Mouse (Mus musculus) heart, embryonic 14.5 days (tissue): ENCODE results near the gene Rrm1. TPM values are rescaled to one million over a fixed set of nuclear protein-coding genes. Genes with fewer than 3 reads are reported as not detected.
"Not testable (repeated sequence)": the region's sequence is repeated elsewhere in the genome, so short reads cannot be mapped to it uniquely, and the experiment has no call there.

ENCODE experiments used
- ATAC-seq: fragments of 200-750 bp; cut with Nextera tagmentation; 2 replicates; pipeline ENCODE4 v1.8.0; 2017; ENCODE audit warnings: low read depth, moderate TSS enrichment; ENCODE audit not compliant: insufficient number of reproducible peaks, insufficient read depth, low FRiP score
- H3K27ac ChIP-seq, 2 experiments: fragments of 200-500 bp in 1 of 2; fragments of 300-500 bp in 1 of 2; sonication (generic) in 1 of 2; replicated peaks in 1 of 2; 2 replicates each; pipeline ENCODE4 v1.5.1; 2012 to 2014; ENCODE audit warnings: low read depth in 2 of 2, low read length in 2 of 2, control low read depth in 1 of 2, mild to moderate bottlenecking in 1 of 2, mixed read lengths in 1 of 2; ENCODE audit not compliant: control insufficient read depth in 1 of 2, insufficient read depth in 1 of 2
- H3K27me3 ChIP-seq: fragments of 300-500 bp; sonication (generic); 2 replicates; pipeline ENCODE4 v1.6.1; 2014; ENCODE audit warnings: mild to moderate bottlenecking, low read length, control low read depth; ENCODE audit not compliant: control insufficient read depth, insufficient read depth
- H3K36me3 ChIP-seq: fragments of 300-500 bp; sonication (generic); 2 replicates; pipeline ENCODE4 v1.6.1; 2014; ENCODE audit warnings: mild to moderate bottlenecking, control low read depth, low read length, mixed read lengths; ENCODE audit not compliant: control insufficient read depth, insufficient read depth
- H3K4me1 ChIP-seq, 2 experiments: fragments of 200-500 bp in 1 of 2; fragments of 300-500 bp in 1 of 2; sonication (generic) in 1 of 2; 2 replicates each; pipeline ENCODE4 v1.6.1; 2012 to 2014; ENCODE audit warnings: low read length in 2 of 2, control low read depth in 1 of 2, mixed read lengths in 1 of 2; ENCODE audit not compliant: control insufficient read depth in 2 of 2, insufficient read depth in 2 of 2
- H3K4me2 ChIP-seq: fragments of 300-500 bp; sonication (generic); 2 replicates; pipeline ENCODE4 v1.6.1; 2014; ENCODE audit warnings: mild to moderate bottlenecking, low read length
- H3K4me3 ChIP-seq, 2 experiments: fragments of 200-500 bp in 1 of 2; fragments of 300-500 bp in 1 of 2; sonication (generic) in 1 of 2; 2 replicates each; pipeline ENCODE4 v1.5.1; 2012 to 2014; ENCODE audit warnings: low read length in 2 of 2, mild to moderate bottlenecking in 2 of 2, control low read depth in 1 of 2, low read depth in 1 of 2, moderate library complexity in 1 of 2; ENCODE audit not compliant: control insufficient read depth in 1 of 2, insufficient read depth in 1 of 2
- H3K9ac ChIP-seq: fragments of 300-500 bp; sonication (generic); 2 replicates; pipeline ENCODE4 v1.6.1; 2014; ENCODE audit warnings: mild to moderate bottlenecking, low read length
- H3K9me3 ChIP-seq: fragments of 300-500 bp; sonication (generic); 2 replicates; pipeline ENCODE4 v1.6.1; 2016; ENCODE audit warnings: low read length, control low read depth; ENCODE audit not compliant: control insufficient read depth
- WGBS: fragments of 180-500 bp; shearing (Covaris S2); extraction: QIAGEN DNeasy Blood & Tissue Kit; methylation state at CpG from one replicate; pipeline ENCODE4 v1.1.7; 2014; 5-methylcytosine and 5-hydroxymethylcytosine counted together
- polyA plus RNA-seq: library from polyadenylated mRNA; unstranded; fragments of >200 nt; fragmentation: Nextera tagmentation; extraction: Ambion mirVana; gene quantifications from 2 replicates; pipeline ENCODE4 v1.2.1, GENCODE M21; 2014

Gene Rrm1
- polyA plus RNA-seq, 1 experiment from 2014 or later = 119 TPM

GRCm38 (mm10) chr7:102478425-102478824 lies 36.9 kb downstream of the Rrm1 start:
- no peaks in the 10 kb centered on the region for H3K9me3 ChIP-seq
- no peaks in the 10 kb centered on the region for H3K36me3 ChIP-seq
- no peak overlapping the region for H3K9ac ChIP-seq
- 78% methylated on average over 4 of the region's 4 CpGs for WGBS
- H3K27ac ChIP-seq = no peak overlapping the region
- no peak for ATAC-seq
- peaks cover 5 to 9% of the 10 kb centered on the region in 2 experiments for H3K4me1 ChIP-seq
- no peak overlapping the region for H3K4me3 ChIP-seq
- no peak overlapping the region for H3K4me2 ChIP-seq
- no peaks in the 10 kb centered on the region for H3K27me3 ChIP-seq

GRCm38 (mm10) chr7:102478926-102479325 lies 37.4 kb downstream of the Rrm1 start:
- Histone ChIP-seq H3K9ac (no peak overlapping the region), H3K27ac (no peak overlapping the region), H3K4me3 (no peak overlapping the region), H3K4me2 (no peak overlapping the region), H3K4me1 (peaks cover 5 to 12% of the 10 kb centered on the region in 2 experiments), H3K9me3 (no peaks in the 10 kb centered on the region), H3K36me3 (no peaks in the 10 kb centered on the region), H3K27me3 (no peaks in the 10 kb centered on the region)
- WGBS = 74% methylated on average over 3 of the region's 3 CpGs
- ATAC-seq = no peak

GRCm38 (mm10) chr7:102479368-102480078 lies 38.0 kb downstream of the Rrm1 start:
- no peak for ATAC-seq
- H3K4me2 ChIP-seq = no peak overlapping the region
- WGBS = 47% methylated on average over 5 of the region's 5 CpGs

DNA sequence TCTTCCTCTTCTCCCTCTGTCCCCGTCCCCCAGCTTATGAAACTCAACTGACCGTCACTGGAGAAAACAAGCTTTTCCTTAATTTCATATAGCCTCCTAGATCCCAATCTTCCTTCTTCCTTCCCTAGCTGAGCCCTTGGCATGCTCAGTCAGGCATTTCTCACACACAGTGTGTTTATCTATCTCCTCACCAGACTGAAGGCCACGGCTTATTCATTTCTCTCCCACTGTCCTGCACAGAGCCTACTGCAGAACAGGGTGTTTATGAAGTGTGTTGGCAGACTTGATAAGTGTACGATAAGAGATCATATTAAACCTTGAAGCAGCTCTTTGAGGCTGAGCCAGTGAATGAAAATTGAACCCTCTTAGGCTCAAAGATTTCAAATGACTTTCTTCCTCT lies 39.3 kb downstream of the Rrm1 start:
- H3K4me1 ChIP-seq = peaks cover 10 to 12% of the 10 kb centered on the region in 2 experiments
- H3K9me3 ChIP-seq = no peaks in the 10 kb centered on the region
- H3K36me3 ChIP-seq = no peaks in the 10 kb centered on the region
- no peak overlapping the region for H3K9ac ChIP-seq
- no peaks in the 10 kb centered on the region for H3K27me3 ChIP-seq
- no peak overlapping the region for H3K4me2 ChIP-seq
- no peak overlapping the region for H3K4me3 ChIP-seq
- 57% methylated on average over 4 of the region's 4 CpGs for WGBS
- ATAC-seq = no peak
- no peak overlapping the region for H3K27ac ChIP-seq

More at GRCm38 (mm10) chr7:102479368-102480078, 38.0 kb downstream of the Rrm1 start:
- Histone ChIP-seq H3K9ac (no peak overlapping the region), H3K27ac (no peak overlapping the region), H3K27me3 (no peaks in the 10 kb centered on the region), H3K4me3 (no peak overlapping the region), H3K9me3 (no peaks in the 10 kb centered on the region), H3K36me3 (no peaks in the 10 kb centered on the region), H3K4me1 (peaks cover 10 to 12% of the 10 kb centered on the region in 2 experiments)

DNA sequence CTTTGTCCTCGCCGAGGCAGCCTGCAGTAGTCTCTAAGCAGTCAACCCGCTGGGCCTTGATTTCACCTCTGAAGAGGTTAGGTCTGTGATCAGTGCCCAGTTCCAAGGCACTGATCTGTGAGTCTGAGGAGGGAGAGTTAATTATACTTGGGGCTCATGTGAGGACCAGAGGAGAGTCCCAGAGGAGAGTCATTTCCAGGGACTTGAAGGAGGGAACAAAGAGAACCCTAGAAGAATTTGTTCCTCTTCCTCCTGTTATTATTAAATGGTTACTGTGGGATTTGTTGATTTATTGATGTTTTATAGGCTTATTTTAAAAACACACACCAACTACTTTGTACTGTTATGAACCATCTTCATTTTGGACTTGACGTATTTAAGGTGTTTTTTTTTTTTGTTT lies 40.1 kb downstream of the Rrm1 start, which contains the start of gene Olfr543:
Olfr543 (minus strand) TSS at position 101 of the 400 bp plus-strand sequence.
- 89% methylated on average over 4 of the region's 4 CpGs for WGBS

DNA sequence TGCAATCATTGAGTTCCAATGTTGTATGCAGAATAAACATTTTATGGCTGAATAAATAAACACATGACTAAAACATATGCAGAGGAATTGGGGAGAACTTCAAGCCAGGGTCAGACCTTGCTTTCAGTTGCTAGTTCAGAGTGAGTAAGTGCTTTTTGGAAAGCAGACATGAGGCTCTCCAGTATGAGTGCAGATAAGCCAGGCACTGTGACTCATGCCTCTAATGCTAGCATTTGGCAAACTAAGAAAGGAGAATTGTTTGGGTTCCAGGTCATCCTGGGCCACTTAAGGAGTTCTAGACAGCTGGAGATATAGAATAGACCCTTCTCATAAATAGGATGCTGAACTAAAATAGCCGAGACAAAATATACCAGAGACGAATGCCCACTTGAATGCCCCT lies 42.2 kb downstream of the Rrm1 start:
- 29% methylated on average over 2 of the region's 2 CpGs for WGBS
- H3K9me3 ChIP-seq = no peaks in the 10 kb centered on the region
- peaks cover 12% of the 10 kb centered on the region in 2 experiments for H3K4me1 ChIP-seq
- no peak overlapping the region for H3K4me3 ChIP-seq
- H3K4me2 ChIP-seq = no peak overlapping the region
- no peak overlapping the region for H3K9ac ChIP-seq
- no peak for ATAC-seq
- no peaks in the 10 kb centered on the region for H3K36me3 ChIP-seq
- no peaks in the 10 kb centered on the region for H3K27me3 ChIP-seq
- H3K27ac ChIP-seq = no peak overlapping the region

More for the DNA sequence above, 40.1 kb downstream of the Rrm1 start, which contains the start of gene Olfr543:
- Histone ChIP-seq H3K27me3 (no peaks in the 10 kb centered on the region), H3K9ac (no peak within 1 kb of the TSS), H3K4me3 (no peak within 1 kb of the TSS), H3K36me3 (no peaks in the 10 kb centered on the region), H3K27ac (no peak within 1 kb of the TSS), H3K4me2 (no peak within 1 kb of the TSS), H3K9me3 (no peaks in the 10 kb centered on the region), H3K4me1 (peaks cover 10 to 12% of the 10 kb centered on the region in 2 experiments)
- no peak for ATAC-seq

- not testable (repeated sequence) for H3K9me3 ChIP-seq, ATAC-seq, H3K27me3 ChIP-seq, H3K4me3 ChIP-seq, H3K4me2 ChIP-seq, H3K4me1 ChIP-seq, H3K9ac ChIP-seq, H3K36me3 ChIP-seq, H3K27ac ChIP-seq
- 66% methylated on average over 7 of the region's 8 CpGs for WGBS
Measured at GRCm38 (mm10) chr7:102484766-102485165, 43.3 kb downstream of the Rrm1 start.

GRCm38 (mm10) chr7:102486105-102486504 lies 44.6 kb downstream of the Rrm1 start:
- no peak for ATAC-seq
- Histone ChIP-seq H3K27ac (no peak overlapping the region), H3K9me3 (no peaks in the 10 kb centered on the region), H3K27me3 (no peaks in the 10 kb centered on the region), H3K9ac (no peak overlapping the region), H3K4me3 (no peak overlapping the region), H3K4me1 (peaks cover 3 to 6% of the 10 kb centered on the region in 2 experiments; a peak in 2 of 4 replicates), H3K36me3 (no peaks in the 10 kb centered on the region), H3K4me2 (no peak overlapping the region)
- WGBS = 14% methylated on average over 1 of the region's 1 CpGs
